Mouse (Mus musculus) embryonic fibroblast, embryonic 13.5 days (primary cell): Measurements from ENCODE around the gene Gpr156.

Source experiments
- CTCF ChIP-seq: IDR thresholded peaks from 2 replicates; pipeline ENCODE4 v1.5.1; 2011; ENCODE audit warnings: mild to moderate bottlenecking, control low read depth, low read length, moderate library complexity, borderline replicate concordance; ENCODE audit not compliant: insufficient read depth
- POLR2A ChIP-seq: IDR thresholded peaks from 2 replicates; pipeline ENCODE4 v1.6.1; 2011; ENCODE audit warnings: low read depth, mild to moderate bottlenecking, control low read depth, low read length, moderate library complexity

GRCm38 (mm10) chr16:37929626-37930025 lies 13.3 kb downstream of the Gpr156 start:
- no peak for TF ChIP-seq CTCF
- no peak for TF ChIP-seq POLR2A
